Mouse (Mus musculus) testis, postnatal 10 days (tissue): ENCODE measurements around the gene Actc1.

Experiments
- DNase-seq: peaks from one replicate; pipeline ENCODE4 v3.0.0; 2021; ENCODE audit warnings: low spot score

Gene Actc1

DNA sequence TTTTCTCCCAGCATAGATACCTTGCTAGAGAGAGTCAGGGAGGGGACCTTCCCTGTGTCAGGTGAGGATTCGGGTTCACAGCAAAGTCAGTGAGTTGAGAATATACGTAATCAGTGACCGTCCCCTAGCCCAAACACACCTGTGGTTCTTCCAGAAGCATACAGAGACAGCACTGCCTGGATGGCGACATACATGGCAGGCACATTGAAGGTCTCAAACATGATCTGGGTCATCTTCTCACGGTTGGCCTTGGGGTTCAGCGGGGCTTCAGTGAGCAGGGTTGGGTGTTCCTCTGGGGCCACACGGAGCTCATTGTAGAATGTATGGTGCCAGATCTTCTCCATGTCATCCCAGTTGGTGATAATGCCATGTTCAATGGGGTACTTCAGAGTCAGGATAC lies 3.2 kb downstream of the Actc1 start:
- no peak for DNase-seq

DNA sequence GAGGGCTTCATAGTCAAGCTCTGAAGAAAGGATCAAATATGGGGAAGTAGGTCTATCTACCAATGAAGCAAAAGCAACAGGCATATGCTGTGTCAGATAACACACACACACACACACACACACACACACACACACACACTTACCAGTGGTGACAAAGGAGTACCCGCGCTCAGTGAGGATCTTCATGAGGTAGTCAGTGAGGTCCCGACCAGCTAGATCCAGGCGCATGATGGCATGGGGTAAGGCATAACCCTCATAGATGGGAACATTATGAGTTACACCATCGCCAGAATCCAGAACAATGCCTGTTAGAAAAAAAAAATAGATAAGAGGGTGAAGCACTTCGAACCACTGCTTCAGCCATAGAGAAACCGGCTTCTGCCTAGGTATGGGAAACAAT lies 4.0 kb downstream of the Actc1 start:
- no peak for DNase-seq

DNA sequence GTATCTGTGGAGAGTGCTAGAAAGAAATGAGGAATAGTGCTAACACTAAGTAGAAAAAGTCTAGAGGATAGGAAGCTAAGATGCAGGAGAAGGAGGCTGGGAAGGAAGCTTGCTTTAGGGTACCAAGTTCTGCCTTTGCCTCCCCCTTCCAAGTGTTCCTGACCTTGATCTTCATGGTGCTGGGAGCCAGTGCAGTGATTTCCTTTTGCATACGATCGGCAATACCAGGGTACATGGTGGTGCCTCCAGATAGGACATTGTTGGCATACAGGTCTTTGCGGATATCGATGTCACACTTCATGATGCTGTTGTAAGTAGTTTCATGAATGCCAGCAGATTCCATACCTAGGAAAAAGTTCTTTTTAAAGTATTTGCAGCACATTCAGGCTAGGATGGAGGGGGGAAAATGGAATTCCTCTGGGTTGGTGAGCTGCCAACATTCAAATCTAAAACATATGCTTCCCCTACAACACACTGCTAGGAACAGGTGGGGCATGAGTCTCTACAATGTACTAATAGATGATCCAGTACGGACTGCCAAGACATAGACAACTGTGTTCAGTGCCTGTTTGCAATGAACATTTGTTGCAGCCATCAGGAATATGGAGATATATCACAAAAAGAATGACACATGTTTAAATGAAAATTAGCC lies 5.3 kb downstream of the Actc1 start:
- DNase-seq: no peak

DNA sequence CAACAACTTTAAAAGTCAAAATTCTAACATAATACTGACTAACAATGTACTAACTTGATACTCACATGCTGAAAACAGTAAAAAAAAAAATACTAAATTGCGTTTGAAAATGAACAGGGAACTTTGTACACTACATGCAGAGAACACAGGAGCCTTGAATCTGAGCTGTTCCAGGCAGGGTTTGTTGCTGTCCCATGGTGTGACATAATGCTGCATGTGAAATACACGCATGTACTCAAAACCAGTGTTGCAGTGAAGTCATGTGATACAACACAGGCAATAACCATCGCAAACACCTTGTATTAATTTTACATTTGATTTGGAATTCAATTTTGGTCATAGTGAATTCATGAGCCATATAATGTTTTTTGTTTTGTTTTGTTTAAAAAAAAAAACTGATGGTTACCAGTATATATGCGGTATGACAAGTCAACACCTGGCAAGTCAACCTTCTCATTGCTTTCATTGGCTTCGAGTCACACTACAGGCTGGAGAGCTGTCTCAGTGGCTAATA lies 7.1 kb downstream of the Actc1 start:
- no peak for DNase-seq

DNA sequence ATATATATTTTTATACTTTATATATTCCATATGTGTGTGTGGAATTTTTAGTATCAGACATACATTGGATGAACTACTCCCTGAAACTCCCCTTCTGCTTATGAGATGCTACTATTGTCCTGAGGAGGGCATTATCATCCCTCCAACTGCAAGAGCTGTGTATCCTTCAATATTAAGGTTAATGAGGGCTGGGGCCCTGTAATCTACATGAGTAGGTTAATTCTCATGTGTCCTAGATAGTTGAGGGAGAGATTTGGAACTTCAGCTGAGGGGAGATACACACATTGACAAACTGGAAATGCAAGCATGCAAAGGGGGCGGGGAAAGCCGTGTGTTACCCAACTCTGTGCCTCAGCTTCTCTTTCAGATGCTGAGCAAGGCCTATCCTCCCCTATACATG lies 15.4 kb downstream of the Actc1 start:
- DNase-seq: no peak

DNA sequence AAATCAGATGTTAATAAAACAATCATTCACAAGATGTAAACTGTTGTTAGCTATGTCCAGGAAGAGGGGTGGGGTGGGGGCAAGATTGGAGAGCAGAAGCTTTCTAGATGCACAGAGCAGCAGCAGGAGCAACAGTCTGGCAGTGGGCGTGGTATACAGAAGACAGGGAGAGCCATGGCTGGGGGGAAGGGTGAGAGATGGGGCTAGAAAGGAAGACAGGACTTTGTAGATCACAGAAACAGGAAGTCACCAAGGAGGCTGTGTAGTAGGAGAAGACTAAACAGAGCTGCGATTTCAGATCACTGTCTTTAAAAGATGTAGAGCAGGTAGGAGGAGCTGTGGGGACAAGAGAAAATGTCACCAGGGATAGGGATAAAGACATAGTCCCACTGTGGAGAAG lies 21.1 kb downstream of the Actc1 start:
- no peak for DNase-seq

DNA sequence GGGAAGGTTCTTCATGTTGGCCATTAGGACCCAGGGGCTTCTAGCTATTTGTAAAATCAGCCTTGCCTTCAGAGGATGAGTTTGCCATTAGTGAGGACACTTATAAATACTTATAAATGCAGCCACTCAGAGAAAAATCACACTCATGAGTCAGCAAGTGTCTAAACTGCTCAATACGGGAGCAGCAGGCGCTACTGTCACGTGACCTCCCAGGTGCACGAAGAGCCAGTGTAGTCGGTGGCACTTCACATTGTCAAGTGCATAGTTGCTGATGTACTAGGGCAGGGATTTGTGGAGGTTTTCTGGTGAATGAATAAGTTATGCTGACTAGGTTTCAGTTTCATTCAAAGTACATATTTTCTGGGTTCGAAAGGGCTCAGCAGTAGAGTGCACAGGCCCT lies 30.0 kb downstream of the Actc1 start:
- no peak for DNase-seq

DNA sequence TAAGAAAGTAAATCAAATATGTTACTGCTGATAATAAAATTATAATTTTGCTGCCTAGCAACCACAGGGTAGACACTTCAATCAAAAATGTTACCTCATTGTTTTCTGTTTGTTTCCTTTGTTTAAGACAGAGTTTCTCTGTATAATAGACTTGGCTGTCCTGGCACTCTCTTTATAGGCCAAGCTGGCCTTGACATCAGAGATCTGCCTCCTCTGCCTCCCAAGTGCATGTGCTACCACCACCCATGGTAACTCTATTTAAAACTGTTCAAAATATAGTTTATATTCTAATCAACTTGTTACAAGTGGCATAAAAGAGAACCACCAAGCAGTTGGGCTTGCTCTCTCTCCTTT lies 33.2 kb downstream of the Actc1 start:
- no peak for DNase-seq

DNA sequence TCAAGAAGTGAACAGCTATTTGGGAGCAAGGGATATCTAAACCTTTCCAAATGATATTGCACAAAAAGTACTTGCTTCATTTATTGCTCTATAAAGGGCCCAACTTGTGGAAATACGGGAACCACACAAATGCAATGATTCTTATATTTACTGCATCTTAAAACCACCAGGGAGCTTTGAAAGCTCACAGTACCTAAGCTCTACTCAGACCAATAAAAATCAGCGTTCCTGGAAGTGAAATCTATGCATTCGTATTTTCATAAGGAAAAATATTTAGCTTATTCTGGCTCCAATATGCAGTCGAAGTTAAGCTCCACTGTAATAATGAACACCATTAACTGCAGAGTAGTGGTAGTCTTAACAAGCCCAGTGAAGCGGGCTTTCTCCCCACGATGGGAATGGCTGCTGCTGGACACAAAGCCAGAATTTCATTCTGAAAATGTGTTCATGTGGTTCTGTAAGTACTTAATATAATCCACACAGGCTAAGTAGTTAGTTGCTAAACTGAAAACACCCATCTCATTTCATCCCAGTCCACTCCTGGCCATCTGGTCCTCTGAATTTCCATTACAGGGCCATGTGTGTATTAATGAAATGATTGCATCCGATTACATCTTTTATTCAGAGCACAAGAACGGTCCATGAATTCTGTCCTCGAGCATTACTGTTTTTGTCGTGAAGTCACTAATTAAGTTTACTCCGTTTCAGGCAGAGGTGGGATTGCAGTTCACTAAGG lies 33.7 kb downstream of the Actc1 start:
- no peak for DNase-seq

DNA sequence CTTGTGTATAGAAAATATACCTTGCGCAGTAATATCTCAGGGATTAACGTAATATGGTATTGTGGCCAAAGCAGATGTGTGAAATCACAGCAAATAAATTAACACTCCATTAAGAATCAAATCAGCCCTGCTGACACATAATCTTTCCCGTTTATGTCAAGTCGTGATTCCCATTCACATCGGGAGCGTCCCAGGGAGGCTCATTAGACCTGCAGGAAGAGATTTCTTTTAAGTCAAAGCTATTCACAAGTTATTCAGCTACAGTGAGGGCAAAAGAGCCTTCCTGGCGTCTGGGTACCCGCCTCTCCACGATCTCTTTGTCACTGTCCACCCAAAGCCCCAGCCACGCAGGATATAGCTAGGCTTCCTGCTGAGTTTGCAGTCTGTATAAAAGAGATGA lies 35.2 kb downstream of the Actc1 start:
- no peak for DNase-seq

DNA sequence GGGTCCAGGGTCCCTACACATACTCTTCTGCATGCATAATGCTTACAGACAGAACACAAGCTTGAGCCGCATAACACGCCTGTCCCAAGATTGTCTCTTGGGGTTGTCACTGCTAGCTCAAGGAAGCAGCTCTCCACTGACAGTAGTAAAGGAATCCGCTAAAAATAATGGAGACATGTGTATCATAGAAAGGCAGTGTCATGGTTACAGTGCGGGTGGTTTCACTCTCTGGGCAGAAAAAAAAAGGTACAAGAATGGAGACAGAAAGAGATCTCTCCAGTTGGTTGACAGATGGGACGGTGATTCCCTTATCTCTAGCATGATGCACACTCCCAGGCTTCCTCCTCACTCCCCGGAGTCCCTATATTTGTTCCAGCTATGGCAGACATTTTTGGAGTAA lies 38.5 kb downstream of the Actc1 start:
- DNase-seq: no peak

DNA sequence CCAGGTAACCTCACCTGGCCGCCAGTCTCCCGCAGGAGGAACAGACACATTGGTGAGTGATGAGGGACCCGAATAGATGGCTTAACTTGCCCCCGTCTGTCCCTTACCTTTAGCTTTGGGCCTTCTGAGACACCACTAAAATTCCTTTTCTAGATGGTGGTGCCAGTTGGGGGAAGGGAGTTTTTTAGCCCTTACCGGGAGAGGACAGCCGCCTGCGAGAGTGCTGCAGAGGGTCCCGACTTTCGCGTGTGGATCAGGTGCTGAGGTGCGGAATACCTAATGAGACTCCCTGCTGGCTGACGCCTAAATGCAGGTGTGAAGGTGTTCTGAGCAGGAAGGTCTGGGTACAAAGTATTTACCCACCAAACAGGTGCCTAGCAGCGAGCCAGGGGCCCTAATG lies 39.5 kb downstream of the Actc1 start:
- DNase-seq: no peak

DNA sequence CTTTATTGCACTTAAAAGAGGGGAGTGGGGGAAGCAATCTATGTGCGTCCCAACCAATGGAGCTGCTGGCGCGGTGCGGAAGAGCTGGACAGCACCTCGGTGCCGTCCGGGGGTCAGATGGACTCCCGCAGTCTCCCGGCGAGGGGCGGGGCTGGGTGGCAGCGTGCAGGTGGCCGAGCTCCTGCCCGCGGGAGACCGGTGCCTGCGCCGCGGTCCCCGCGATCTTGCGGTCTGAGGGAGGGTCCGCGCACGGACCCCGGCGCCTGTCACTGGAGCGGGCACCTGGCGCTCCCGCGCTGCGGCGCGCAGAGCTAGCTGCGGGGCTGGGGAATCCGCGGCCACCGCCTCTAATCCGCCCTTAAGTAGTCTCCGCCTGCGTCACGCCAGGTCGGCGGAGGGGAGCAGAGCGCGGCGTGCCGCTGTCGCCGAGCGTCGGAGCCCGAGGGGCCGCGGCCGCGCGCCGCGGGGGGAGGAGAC lies 40.0 kb downstream of the Actc1 start, which contains the start of gene Gjd2:
Gene Gjd2, minus strand, starts transcription at position 325 of the 477 bp plus-strand sequence.
- peak; percentile 52 for DNase-seq

DNA sequence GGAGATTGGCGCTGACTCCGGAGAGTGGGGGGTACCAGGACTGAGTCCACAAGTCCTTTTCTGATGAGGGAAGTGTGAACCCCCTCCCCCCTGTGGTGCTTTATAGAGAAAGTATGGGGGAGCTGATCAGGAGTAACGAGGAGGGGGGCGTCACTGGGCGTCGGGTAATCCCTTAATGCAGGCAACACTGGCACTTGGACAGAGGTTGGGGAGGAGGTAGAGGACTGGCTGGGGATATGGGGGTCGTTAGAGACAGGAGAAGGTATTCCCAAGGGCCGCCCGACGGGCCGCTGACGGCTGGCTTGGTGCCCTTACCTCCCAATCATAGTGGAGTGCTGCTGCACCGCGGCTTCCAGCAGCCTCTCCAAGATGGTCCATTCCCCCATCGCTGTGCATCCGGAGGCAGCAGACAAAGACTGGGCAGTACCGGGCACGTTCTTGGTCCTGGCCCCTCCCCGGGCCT lies 40.6 kb downstream of the Actc1 start:
- peak; percentile 36 for DNase-seq

DNA sequence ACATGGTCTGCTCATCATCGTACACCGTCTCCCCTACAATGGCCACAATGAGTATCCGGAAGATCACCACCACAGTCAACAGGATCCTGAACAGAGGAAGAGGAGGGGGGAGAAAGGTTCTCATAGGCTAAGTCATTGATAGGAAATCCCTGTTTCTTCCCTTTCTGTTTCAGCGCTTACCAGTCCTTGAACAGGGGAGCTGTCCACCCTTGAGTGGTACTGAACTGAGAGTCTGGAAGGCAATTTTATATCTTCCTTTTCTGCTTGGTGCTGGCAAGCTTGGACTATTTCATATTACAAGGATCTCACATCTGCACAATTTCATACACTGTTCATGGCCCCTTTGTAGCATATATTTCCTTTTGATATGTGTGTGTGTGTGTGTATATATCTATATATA lies 41.5 kb downstream of the Actc1 start:
- peak; percentile 70 for DNase-seq

DNA sequence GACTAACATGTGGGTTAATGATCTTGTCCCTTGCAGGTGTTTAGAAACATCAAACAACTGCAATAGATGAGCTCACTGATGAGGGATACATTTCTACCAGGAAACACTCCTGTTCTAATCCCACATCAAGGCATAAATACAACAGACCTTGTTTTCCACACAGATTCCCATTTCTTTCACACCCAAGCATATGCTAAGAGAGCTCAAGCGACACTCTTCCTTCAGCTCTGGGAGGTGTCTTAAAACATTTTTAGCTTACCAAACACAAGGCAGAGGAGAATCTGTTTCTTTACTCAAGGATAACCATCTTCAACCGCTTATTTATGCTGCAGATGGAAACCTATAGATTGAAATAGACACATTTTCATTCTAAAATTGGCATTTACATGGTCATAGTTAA lies 45.0 kb downstream of the Actc1 start:
- DNase-seq: no peak

DNA sequence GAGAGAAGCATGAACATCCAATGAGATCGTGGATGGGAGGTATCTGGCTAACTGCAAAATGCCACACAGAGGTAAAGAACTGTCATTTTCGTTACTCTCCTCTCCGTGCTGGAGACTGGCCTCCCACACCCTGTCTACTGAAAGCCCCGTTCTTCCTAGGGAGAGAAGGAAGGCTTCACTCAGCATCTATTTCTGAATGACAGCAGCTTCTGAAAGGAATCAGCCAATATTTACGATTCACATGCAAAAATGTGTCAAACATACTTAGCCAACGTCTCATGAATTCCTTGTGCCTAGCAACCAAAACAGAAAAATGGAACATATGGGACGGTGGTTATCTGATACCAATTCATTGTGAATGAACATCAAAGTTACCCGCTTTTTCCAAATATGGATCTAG lies 55.9 kb downstream of the Actc1 start:
- no peak for DNase-seq
